Mouse (Mus musculus): ENCODE data around the gene Slk.

GRCm38 (mm10) chr19:47689592-47689991, 110.1 kb downstream of the Slk start:
- TF ChIP-seq CTCF (IDR thresholded peaks at IDR 0.05; ENCODE audit: low read depth, low read length) (no peak), EP300 (IDR thresholded peaks at IDR 0.05; ENCODE audit: insufficient read depth, low read depth, low read length) (no peak)

Data from ES-Bruce4 (cell line).